In the genomic region with DNA sequence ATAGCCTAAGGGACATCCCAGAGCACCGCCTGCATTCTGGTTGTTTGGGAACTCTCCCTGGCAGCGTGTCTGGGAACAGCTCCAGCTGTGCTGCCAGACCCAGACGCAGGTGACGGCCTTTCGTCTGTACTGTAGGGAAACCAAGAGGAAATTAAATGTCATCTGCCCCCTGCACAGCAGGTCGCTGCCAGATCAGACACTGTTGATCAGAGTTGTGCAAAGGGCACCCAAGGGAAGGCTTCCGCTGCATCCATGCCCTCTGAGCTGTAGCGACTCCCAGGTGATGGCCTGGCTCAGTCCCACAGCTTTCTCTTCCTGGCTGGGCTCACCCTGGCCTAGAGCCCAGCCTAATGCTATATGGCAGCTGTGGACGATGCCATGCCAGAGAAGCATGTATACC, we compare ENCODE assay signal across 9 mouse cellular contexts. TPM values are rescaled to one million over a fixed set of nuclear protein-coding genes. Genes with fewer than 3 reads are reported as not detected.
A peak's percentile ranks its signal among the peaks of the same experiment; 100 is the strongest.
DNase-seq lines count a peak whose midpoint lies in the region; ATAC-seq and TF ChIP-seq lines count a peak whose summit lies in the region.
"Had no signal": no experiment of that assay in that cellular context is flagged by ENCODE, and none has a peak within 500 bp of the region (broad histone marks: within the 10 kb centered on the region; RNA-seq: fewer than 3 reads in every experiment).

No protein-coding gene starts in this region.

- no peaks in the 10 kb centered on the region for H3K27me3 ChIP-seq in hindbrain, embryonic 12.5 days
- H3K27me3 ChIP-seq in hindbrain, embryonic 10.5 days (ENCODE audit: insufficient read depth, poor library complexity, severe bottlenecking), result peaks cover 16% of the 10 kb centered on the region

- TF ChIP-seq POLR2A in brain, embryonic 14.5 days (IDR thresholded peaks at IDR 0.05; ENCODE audit: borderline replicate concordance, extremely low read depth, insufficient read depth, insufficient read length, poor library complexity, severe bottlenecking), result no peak

- H3K9ac ChIP-seq in hindbrain, embryonic 12.5 days, result no peak overlapping the region

- peak overlapping the region; percentile 60 for H3K27ac ChIP-seq in hindbrain, embryonic 12.5 days
- no peak overlapping the region for H3K27ac ChIP-seq in hindbrain, embryonic 10.5 days

- no peak overlapping the region for H3K4me3 ChIP-seq in hindbrain, embryonic 12.5 days
- H3K4me3 ChIP-seq in hindbrain, embryonic 10.5 days, result no peak overlapping the region

- no peak for DNase-seq in hindbrain, embryonic 10.5 days (ENCODE audit: low spot score)
- DNase-seq in NIH3T3 (ENCODE audit: low read depth), result peak; percentile 11
- DNase-seq in brain, embryonic 14.5 days (ENCODE audit: low read depth), result peak; percentile 64
- DNase-seq in heart, postnatal 10 days, result peak; percentile 51 to 58
- no peak for DNase-seq in thymus, postnatal 4 days
- no peak for DNase-seq in frontal cortex, adult 2 months (ENCODE audit: extremely low spot score in 1 of 2, low spot score in 1 of 2)
- no peak for DNase-seq in right cerebral cortex, postnatal 14 days

- ATAC-seq in hindbrain, embryonic 12.5 days (ENCODE audit: low FRiP score), result no peak

- WGBS in hindbrain, embryonic 12.5 days, result 60% methylated on average over 9 of the region's 9 CpGs
- WGBS in hindbrain, embryonic 10.5 days, result 76% methylated on average over 9 of the region's 9 CpGs

- intact Hi-C loops in heart, postnatal 10 days (cut with DNase I), result no loop called here

- no peaks in the 10 kb centered on the region for H3K9me3 ChIP-seq in hindbrain, embryonic 12.5 days (replicated peaks)
- no peaks in the 10 kb centered on the region for H3K9me3 ChIP-seq in hindbrain, embryonic 10.5 days

- peaks cover 15% of the 10 kb centered on the region for H3K36me3 ChIP-seq in hindbrain, embryonic 12.5 days
- peaks cover 57% of the 10 kb centered on the region for H3K36me3 ChIP-seq in hindbrain, embryonic 10.5 days

- TF ChIP-seq CTCF in brain, embryonic 14.5 days (IDR thresholded peaks at IDR 0.05; ENCODE audit: borderline replicate concordance, extremely low read depth, insufficient read depth, insufficient read length), result no peak

- H3K4me2 ChIP-seq in hindbrain, embryonic 12.5 days (replicated peaks), result no peak overlapping the region
- H3K4me2 ChIP-seq: liver, embryonic 11.5 days had no signal

- H3K4me1 ChIP-seq in hindbrain, embryonic 12.5 days, result peaks cover 44% of the 10 kb centered on the region
- peaks cover 55% of the 10 kb centered on the region for H3K4me1 ChIP-seq in hindbrain, embryonic 10.5 days (replicated peaks)

RNA-seq across cellular contexts. Expression of a gene that starts 58.1 kb away (rescaled TPM):
- 177 and 178 TPM in 2 replicates for polyA plus RNA-seq in hindbrain, embryonic 12.5 days (2016; fragmentation: Nextera tagmentation; extraction: Ambion mirVana)
- 112 and 142 TPM in 2 replicates for polyA plus RNA-seq in hindbrain, embryonic 10.5 days (2016; fragmentation: Nextera tagmentation; extraction: Ambion mirVana)
- 187 and 218 TPM in 2 replicates for polyA plus RNA-seq in brain, embryonic 14.5 days (2012; rRNA removed)
- total RNA-seq in heart, postnatal 10 days (2021), result 10 to 100 TPM; 75.4 to 92.8 TPM
- 190 and 194 TPM in 2 replicates for polyA plus RNA-seq in frontal cortex, adult 2 months (2012; rRNA removed)

Comparison
In these comparisons a context has a peak if more than half of its experiments do, and no peak if none do; other contexts are left out.
1. DNase-seq: peak in NIH3T3 (single experiment), brain, embryonic 14.5 days (single experiment) and heart, postnatal 10 days (2 of 2); none in hindbrain, embryonic 10.5 days (single experiment), thymus, postnatal 4 days (single experiment), frontal cortex, adult 2 months (0 of 2) and right cerebral cortex, postnatal 14 days (single experiment).